Mouse (Mus musculus): Measurements from ENCODE around the gene Bhlha15.

The Bhlha15 gene

DNA sequence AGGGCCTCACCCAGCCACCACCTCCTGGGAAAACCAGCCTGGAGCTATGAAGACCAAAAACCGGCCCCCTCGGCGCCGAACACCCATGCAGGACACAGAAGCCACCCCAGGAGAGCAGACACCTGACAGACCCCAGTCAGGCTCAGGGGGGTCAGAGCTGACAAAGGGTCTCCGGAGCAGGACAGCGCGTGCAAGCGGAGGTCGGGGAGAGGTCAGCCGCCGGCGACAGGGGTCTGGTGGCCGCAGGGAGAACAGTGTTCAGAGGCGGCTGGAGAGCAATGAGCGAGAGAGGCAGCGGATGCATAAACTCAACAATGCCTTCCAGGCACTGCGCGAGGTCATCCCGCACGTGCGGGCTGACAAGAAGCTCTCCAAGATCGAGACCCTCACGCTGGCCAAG is 940 bp downstream of the Bhlha15 start:
- no peak for DNase-seq (ENCODE audit: low spot score)

- DNase-seq (ENCODE audit: low spot score): no peak
Observed at GRCm38 (mm10) chr5:144192673-144193072, 2.6 kb downstream of the Bhlha15 start.

DNA sequence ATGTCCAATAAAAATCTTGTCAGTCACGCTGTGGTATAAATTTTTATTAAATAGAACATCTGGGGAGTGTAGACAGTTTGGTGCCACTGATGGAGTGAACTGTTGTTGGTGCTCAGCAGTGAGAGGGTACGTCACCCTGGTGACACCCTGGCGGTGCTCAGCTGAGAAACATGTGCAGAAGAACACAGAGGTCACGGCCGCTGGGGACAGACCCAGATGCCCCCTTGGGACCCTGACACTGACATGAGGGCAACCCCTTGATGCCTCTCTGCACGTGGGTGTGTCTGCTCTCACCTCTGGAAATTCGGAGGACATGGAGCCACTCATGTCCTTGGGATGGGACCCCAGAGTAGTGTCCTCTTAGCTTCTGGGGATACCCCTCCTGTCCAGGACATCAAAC is 4.3 kb downstream of the Bhlha15 start:
- no peak for DNase-seq (ENCODE audit: low spot score)

GRCm38 (mm10) chr5:144195567-144195966 is 5.5 kb downstream of the Bhlha15 start:
- no peak for DNase-seq (ENCODE audit: low spot score)

GRCm38 (mm10) chr5:144200616-144201015 is 10.5 kb downstream of the Bhlha15 start:
- no peak for DNase-seq (ENCODE audit: low spot score)

DNA sequence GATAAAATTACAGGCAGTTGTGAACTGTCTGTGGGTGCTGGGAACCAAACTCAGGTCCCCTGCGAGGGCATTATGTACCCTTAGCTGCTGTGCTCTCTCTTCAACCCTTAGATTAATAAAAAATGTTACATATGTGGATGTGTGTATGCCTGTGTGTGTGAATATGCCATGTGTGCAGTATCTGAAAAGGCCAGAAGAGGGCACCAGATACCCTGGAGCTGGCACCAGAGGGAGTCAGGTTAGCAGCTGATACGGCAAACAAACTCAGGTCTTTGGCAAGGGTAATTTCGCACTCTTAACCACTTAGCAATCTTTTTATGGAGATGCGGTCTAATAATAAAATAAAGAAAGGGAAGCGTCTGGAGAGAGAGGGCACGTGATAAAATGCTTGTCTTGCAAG is 12.3 kb downstream of the Bhlha15 start:
- DNase-seq (ENCODE audit: low spot score): no peak

- DNase-seq (ENCODE audit: low spot score): no peak
Observed at GRCm38 (mm10) chr5:144203398-144203959, 13.4 kb downstream of the Bhlha15 start.

- DNase-seq (ENCODE audit: low spot score): no peak
Observed at GRCm38 (mm10) chr5:144204303-144204702, 14.2 kb downstream of the Bhlha15 start.

- no peak for DNase-seq (ENCODE audit: low spot score)
Observed at GRCm38 (mm10) chr5:144204911-144205310, 14.8 kb downstream of the Bhlha15 start.

GRCm38 (mm10) chr5:144206069-144206468 is 16.0 kb downstream of the Bhlha15 start:
- no peak for DNase-seq (ENCODE audit: low spot score)

GRCm38 (mm10) chr5:144207478-144207877 is 17.4 kb downstream of the Bhlha15 start:
- DNase-seq (ENCODE audit: low spot score): no peak

DNA sequence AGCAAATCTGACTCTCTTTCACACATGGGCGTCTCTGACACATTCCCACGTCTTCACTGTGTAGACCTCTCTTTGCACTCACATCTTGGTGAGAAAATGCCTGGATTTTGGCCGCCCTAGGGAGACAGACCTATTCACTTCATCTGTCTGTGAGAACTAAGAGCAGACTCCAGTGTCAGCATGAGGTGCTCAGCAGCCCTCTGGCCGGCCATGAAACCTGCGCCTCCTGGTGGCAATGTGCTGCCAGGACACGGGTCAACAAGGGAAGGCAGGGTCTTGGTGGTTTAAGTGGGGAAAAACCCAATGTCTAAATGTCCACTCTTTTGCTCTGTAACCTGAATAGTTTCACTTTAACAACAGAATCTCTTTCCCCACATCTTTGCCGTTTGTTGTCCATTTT is 24.4 kb downstream of the Bhlha15 start:
- peak; percentile 26 for DNase-seq (ENCODE audit: low spot score)

- no peak for DNase-seq (ENCODE audit: low spot score)
Observed at GRCm38 (mm10) chr5:144215992-144216391, 25.9 kb downstream of the Bhlha15 start.

DNA sequence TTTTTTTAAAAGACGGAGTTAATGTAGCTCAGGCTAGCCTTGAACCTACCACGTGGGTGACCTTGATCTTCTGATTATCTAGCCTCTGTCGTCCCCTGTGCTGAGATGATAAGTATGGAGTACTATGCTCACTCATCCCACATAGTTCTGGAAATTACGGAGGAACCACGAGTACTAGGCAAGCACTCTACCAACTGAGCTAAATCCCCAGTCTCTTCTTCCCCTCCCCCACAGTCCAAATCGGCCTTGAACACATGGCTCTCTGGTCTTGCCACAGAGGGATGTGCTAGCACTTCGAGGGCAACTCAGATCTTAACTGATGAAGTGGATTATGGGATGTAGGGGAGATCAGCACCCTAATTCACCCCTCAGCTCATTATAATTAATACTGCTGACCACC is 28.0 kb downstream of the Bhlha15 start:
- no peak for DNase-seq (ENCODE audit: low spot score)

DNA sequence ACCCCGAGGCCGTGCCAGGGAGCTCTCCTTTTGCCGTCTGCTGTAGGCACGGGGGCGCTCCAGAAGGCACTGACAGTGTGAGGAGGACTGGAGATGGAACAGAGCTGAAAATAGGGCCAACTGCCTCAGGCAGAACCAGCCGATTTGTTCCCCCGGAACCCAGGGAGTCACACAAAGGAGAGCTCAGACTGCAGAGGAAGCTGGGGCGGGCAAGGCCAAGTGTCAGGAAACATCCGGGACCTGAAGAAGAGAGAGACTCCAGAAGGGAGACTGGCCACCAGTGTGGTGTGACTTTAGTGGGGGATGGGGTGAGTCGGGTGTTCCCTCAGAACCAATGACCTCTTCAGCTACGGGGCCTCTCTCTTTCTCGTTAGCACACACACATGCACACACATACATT is 29.2 kb downstream of the Bhlha15 start:
- DNase-seq (ENCODE audit: low spot score): no peak

DNA sequence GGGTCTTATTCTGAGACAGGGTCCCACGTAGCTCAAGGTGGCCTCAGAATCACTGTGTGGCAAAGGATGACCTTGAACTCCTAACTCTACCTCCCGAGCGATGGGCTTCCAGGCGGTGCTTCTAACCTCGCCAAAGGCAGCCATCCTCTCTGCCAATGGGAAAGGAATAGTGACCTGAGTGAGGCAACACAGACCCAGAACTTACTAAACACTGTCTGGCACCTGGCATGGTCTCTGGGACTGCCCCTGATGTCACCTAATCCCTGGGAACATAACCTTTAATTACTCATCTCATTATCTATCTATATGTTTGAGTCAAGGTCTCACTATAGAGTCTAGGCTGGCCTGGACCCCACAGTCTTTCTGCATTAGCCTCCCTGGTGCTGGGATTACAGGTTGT is 29.9 kb downstream of the Bhlha15 start:
- no peak for DNase-seq (ENCODE audit: low spot score)

GRCm38 (mm10) chr5:144221305-144221704 is 31.2 kb downstream of the Bhlha15 start:
- DNase-seq (ENCODE audit: low spot score): peak; percentile 21

DNA sequence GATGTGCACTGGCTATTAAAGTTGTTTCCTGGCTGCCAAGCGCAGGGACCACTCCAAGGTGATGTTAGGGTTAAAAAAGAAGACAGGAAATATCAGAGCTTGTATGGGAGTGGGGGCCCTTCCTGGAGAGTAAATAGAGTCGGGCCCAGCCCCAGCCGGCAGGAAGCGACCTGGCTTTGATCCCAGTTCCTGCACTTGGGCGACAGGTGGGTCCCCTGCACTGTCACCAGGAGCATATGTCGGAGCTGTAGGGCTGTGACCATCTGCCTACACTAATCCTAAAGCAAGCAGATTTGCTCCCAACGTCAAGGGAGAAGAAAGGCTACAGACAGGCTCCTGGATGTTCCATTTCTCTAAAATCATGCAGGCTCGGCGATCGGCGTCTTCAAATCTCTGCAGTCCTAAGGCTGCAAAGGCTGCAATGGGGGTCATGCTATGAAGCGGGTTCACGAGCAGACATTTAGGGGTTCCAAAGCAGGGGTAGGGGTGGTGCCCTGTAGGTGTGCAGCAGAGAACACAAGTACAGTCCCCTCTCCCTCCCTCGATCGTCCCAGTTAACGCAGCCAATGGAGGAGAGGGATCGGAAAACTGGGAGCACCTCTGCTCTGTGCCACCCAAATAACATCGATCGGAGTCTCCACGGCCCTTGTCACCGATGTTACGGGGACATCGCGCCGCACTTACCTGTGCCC is 32.9 kb downstream of the Bhlha15 start:
- no peak for DNase-seq (ENCODE audit: low spot score)

DNA sequence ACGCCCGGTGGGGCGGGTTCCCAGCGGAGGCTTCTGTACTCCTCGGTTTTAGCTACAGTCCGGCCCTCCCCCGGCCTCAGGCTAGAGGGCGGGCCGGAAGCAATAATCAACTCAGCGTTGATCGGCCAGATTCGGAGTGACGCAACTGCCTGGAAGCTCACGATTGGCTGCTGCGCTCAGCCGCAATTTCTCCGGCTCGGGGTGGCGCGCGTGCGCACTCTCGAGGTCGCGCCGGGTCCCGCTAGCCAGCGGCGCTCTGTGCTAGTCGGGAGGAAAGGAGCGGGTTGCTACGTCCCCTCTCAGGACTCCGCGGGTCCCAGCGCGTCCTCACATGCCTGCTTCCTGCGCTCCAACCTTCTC is 33.4 kb downstream of the Bhlha15 start, which contains the start of gene Tecpr1:
Gene Tecpr1, minus strand, starts transcription at position 113 of the 360 bp plus-strand sequence.
- peak; percentile 80 for DNase-seq (ENCODE audit: low spot score)

- no peak for DNase-seq (ENCODE audit: low spot score)
Observed at GRCm38 (mm10) chr5:144223899-144224816, 34.1 kb downstream of the Bhlha15 start.

DNA sequence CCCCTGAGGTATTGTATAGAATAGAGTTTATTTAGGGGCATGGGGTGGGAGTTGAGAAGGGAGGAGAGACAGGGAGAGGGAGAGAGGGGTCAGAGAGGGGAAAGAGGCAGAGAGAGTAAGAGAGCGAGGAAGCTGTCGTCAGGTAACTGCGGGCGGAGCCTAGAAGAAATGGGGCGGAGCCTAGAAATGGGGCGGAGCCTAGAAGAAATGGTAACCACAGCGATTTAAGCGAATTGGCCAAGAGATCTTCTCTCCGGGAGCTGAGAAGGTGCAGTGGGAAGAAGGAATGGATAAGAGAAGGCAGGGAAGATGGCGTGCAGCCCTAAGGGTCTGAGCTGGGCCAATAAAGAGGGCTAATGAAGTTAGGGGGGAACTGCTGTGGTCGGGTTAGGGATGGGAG is 36.1 kb downstream of the Bhlha15 start:
- DNase-seq (ENCODE audit: low spot score): no peak

- no peak for DNase-seq (ENCODE audit: low spot score)
Observed at GRCm38 (mm10) chr5:144230216-144230615, 40.1 kb downstream of the Bhlha15 start.

DNA sequence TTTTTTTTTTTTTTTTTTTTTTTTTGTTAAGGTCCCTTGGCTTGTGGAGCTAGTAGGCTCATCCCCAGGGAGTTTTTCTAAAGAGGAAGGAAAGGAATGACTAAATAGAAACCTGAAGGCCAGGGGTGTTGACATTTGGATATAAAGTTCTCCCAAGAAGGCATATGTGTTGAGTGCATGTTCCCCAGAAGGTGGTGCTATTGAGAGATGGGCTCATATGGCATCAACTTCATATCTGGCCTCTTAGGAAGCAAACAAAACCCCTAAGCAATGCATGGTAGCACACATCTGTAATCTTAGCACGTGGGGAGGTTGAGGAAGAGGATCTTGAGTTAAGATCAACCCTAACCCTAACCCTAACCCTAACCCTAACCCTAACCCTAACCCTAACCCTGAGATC is 41.3 kb downstream of the Bhlha15 start:
- no peak for DNase-seq (ENCODE audit: low spot score)
